Mouse (Mus musculus) limb, embryonic 15.5 days (tissue): ENCODE measurements around the gene S100a8. TPM values are rescaled to one million over a fixed set of nuclear protein-coding genes. Genes with fewer than 3 reads are reported as not detected.

Experiments used
- ATAC-seq: fragments of 200-750 bp; cut with Nextera tagmentation; 2 replicates; pipeline ENCODE4 v1.8.0; 2017; ENCODE audit warnings: low read depth, moderate TSS enrichment; ENCODE audit not compliant: insufficient number of reproducible peaks, low FRiP score, low TSS enrichment
- H3K27ac ChIP-seq: fragments of 300-500 bp; sonication (generic); 2 replicates; pipeline ENCODE4 v1.5.1; 2015; ENCODE audit warnings: moderate library complexity, mild to moderate bottlenecking, inconsistent platforms
- H3K27me3 ChIP-seq: fragments of 300-500 bp; sonication (generic); 2 replicates; pipeline ENCODE4 v1.6.1; 2015; ENCODE audit warnings: inconsistent platforms
- H3K36me3 ChIP-seq: fragments of 300-500 bp; sonication (generic); 2 replicates; pipeline ENCODE4 v1.6.1; 2015; ENCODE audit warnings: inconsistent platforms
- H3K4me1 ChIP-seq: fragments of 300-500 bp; sonication (generic); 2 replicates; pipeline ENCODE4 v1.6.1; 2015; ENCODE audit warnings: inconsistent platforms
- H3K4me2 ChIP-seq: fragments of 300-500 bp; sonication (generic); 2 replicates; pipeline ENCODE4 v1.6.1; 2015; ENCODE audit warnings: mild to moderate bottlenecking, inconsistent platforms
- H3K4me3 ChIP-seq: fragments of 300-500 bp; sonication (generic); 2 replicates; pipeline ENCODE4 v1.5.1; 2015; ENCODE audit warnings: mild to moderate bottlenecking, inconsistent platforms
- H3K9ac ChIP-seq: fragments of 300-500 bp; sonication (generic); 2 replicates; pipeline ENCODE4 v1.6.1; 2015; ENCODE audit warnings: inconsistent platforms
- H3K9me3 ChIP-seq: fragments of 300-500 bp; sonication (generic); 2 replicates; pipeline ENCODE4 v1.6.1; 2016; ENCODE audit warnings: inconsistent platforms
- WGBS: fragments of 180-500 bp; shearing (Covaris S2); methylation state at CpG from one replicate; pipeline ENCODE4 v1.1.7; 2015; 5-methylcytosine and 5-hydroxymethylcytosine counted together
- polyA plus RNA-seq: library from polyadenylated mRNA; unstranded; fragments of >200 nt; fragmentation: Nextera tagmentation; extraction: Ambion mirVana; gene quantifications from 2 replicates; pipeline ENCODE4 v1.2.1, GENCODE M21; 2015

The S100a8 gene
- 30.5 and 33.3 TPM in 2 replicates for polyA plus RNA-seq

- no peaks in the 10 kb centered on the region for H3K27me3 ChIP-seq
- H3K27ac ChIP-seq = no peak within 1 kb of the TSS
- H3K9me3 ChIP-seq = no peaks in the 10 kb centered on the region
- H3K36me3 ChIP-seq = no peaks in the 10 kb centered on the region
- no peak within 1 kb of the TSS for H3K9ac ChIP-seq
- no peak for ATAC-seq
- H3K4me2 ChIP-seq = no peak within 1 kb of the TSS
- H3K4me1 ChIP-seq = no peaks in the 10 kb centered on the region
- 39% methylated on average over 8 of the region's 8 CpGs for WGBS
- no peak within 1 kb of the TSS for H3K4me3 ChIP-seq
These were observed at the start of gene S100a8 for GRCm38 (mm10) chr3:90668846-90669245. Gene S100a8 (plus strand): TSS chr3:90668978.

GRCm38 (mm10) chr3:90621552-90621951 lies 47.2 kb upstream of the S100a8 start:
- Histone ChIP-seq H3K9me3 (no peaks in the 10 kb centered on the region), H3K27me3 (no peaks in the 10 kb centered on the region), H3K4me3 (no peak overlapping the region), H3K9ac (no peak overlapping the region), H3K4me1 (peaks cover 11% of the 10 kb centered on the region), H3K4me2 (no peak overlapping the region), H3K36me3 (no peaks in the 10 kb centered on the region), H3K27ac (no peak overlapping the region)
- ATAC-seq = no peak
- WGBS = 47% methylated on average over 7 of the region's 7 CpGs

- Histone ChIP-seq H3K36me3 (no peaks in the 10 kb centered on the region), H3K9ac (no peak overlapping the region), H3K4me1 (peaks cover 11% of the 10 kb centered on the region), H3K27me3 (no peaks in the 10 kb centered on the region), H3K4me3 (no peak overlapping the region), H3K4me2 (no peak overlapping the region), H3K9me3 (no peaks in the 10 kb centered on the region), H3K27ac (peak overlapping the region; percentile 57; the same call in 1 of the 2 replicates)
- 0 out of 2 replicates have a peak, but pooled peaks have one; percentile 19 for ATAC-seq
- WGBS = 9% methylated on average over 2 of the region's 2 CpGs
These were observed 45.2 kb upstream of the S100a8 start for GRCm38 (mm10) chr3:90623435-90624071.

- 77% methylated on average over 5 of the region's 5 CpGs for WGBS
- Histone ChIP-seq H3K4me3 (no peak overlapping the region), H3K27ac (no peak overlapping the region), H3K4me2 (no peak overlapping the region), H3K4me1 (peaks cover 11% of the 10 kb centered on the region), H3K9me3 (no peaks in the 10 kb centered on the region), H3K27me3 (no peaks in the 10 kb centered on the region), H3K9ac (no peak overlapping the region), H3K36me3 (no peaks in the 10 kb centered on the region)
- ATAC-seq = no peak
These were observed 43.3 kb upstream of the S100a8 start for GRCm38 (mm10) chr3:90625496-90625895.

- Histone ChIP-seq H3K9ac (no peak overlapping the region), H3K4me1 (peaks cover 11% of the 10 kb centered on the region), H3K4me2 (no peak overlapping the region), H3K36me3 (no peaks in the 10 kb centered on the region), H3K4me3 (no peak overlapping the region), H3K27ac (no peak overlapping the region), H3K9me3 (no peaks in the 10 kb centered on the region), H3K27me3 (no peaks in the 10 kb centered on the region)
- WGBS = 65% methylated on average over 9 of the region's 9 CpGs
- ATAC-seq = no peak
These were observed 42.3 kb upstream of the S100a8 start for GRCm38 (mm10) chr3:90626266-90627021.

GRCm38 (mm10) chr3:90627366-90627765 lies 41.4 kb upstream of the S100a8 start:
- Histone ChIP-seq H3K4me3 (no peak overlapping the region), H3K9ac (no peak overlapping the region), H3K36me3 (no peaks in the 10 kb centered on the region), H3K27me3 (no peaks in the 10 kb centered on the region), H3K4me1 (peaks cover 11% of the 10 kb centered on the region), H3K9me3 (no peaks in the 10 kb centered on the region), H3K27ac (no peak overlapping the region), H3K4me2 (no peak overlapping the region)
- no peak for ATAC-seq
- WGBS = 89% methylated on average over 5 of the region's 5 CpGs

GRCm38 (mm10) chr3:90627807-90628206 lies 41.0 kb upstream of the S100a8 start:
- 66% methylated on average over 4 of the region's 4 CpGs for WGBS
- H3K9me3 ChIP-seq = no peaks in the 10 kb centered on the region
- H3K4me2 ChIP-seq = no peak overlapping the region
- no peak overlapping the region for H3K4me3 ChIP-seq
- peaks cover 11% of the 10 kb centered on the region for H3K4me1 ChIP-seq
- no peaks in the 10 kb centered on the region for H3K27me3 ChIP-seq
- H3K27ac ChIP-seq = no peak overlapping the region
- H3K36me3 ChIP-seq = no peaks in the 10 kb centered on the region
- no peak for ATAC-seq
- H3K9ac ChIP-seq = no peak overlapping the region

GRCm38 (mm10) chr3:90629298-90629697 lies 39.5 kb upstream of the S100a8 start:
- no peaks in the 10 kb centered on the region for H3K36me3 ChIP-seq
- H3K9ac ChIP-seq = no peak overlapping the region
- no peak for ATAC-seq
- no peaks in the 10 kb centered on the region for H3K9me3 ChIP-seq
- no peak overlapping the region for H3K4me3 ChIP-seq
- WGBS = 69% methylated on average over 2 of the region's 2 CpGs
- H3K27me3 ChIP-seq = no peaks in the 10 kb centered on the region
- no peak overlapping the region for H3K27ac ChIP-seq
- H3K4me2 ChIP-seq = no peak overlapping the region
- no peaks in the 10 kb centered on the region for H3K4me1 ChIP-seq

- H3K27ac ChIP-seq = no peak overlapping the region
- H3K27me3 ChIP-seq = no peaks in the 10 kb centered on the region
- H3K4me1 ChIP-seq = no peaks in the 10 kb centered on the region
- no peak overlapping the region for H3K9ac ChIP-seq
- 67% methylated on average over 2 of the region's 2 CpGs for WGBS
- no peak overlapping the region for H3K4me3 ChIP-seq
- no peak for ATAC-seq
- no peaks in the 10 kb centered on the region for H3K9me3 ChIP-seq
- H3K36me3 ChIP-seq = no peaks in the 10 kb centered on the region
- H3K4me2 ChIP-seq = no peak overlapping the region
These were observed 36.8 kb upstream of the S100a8 start for GRCm38 (mm10) chr3:90631984-90632383.

GRCm38 (mm10) chr3:90638511-90639275 lies 30.1 kb upstream of the S100a8 start:
- Histone ChIP-seq H3K9ac (no peak overlapping the region), H3K27ac (no peak overlapping the region), H3K9me3 (no peaks in the 10 kb centered on the region), H3K27me3 (no peaks in the 10 kb centered on the region), H3K4me1 (no peaks in the 10 kb centered on the region), H3K4me2 (no peak overlapping the region), H3K36me3 (no peaks in the 10 kb centered on the region), H3K4me3 (no peak overlapping the region)
- WGBS = 83% methylated on average over 1 of the region's 1 CpGs
- ATAC-seq = no peak

GRCm38 (mm10) chr3:90639511-90640154 lies 29.1 kb upstream of the S100a8 start:
- Histone ChIP-seq H3K4me2 (no peak overlapping the region), H3K27me3 (no peaks in the 10 kb centered on the region), H3K9me3 (no peaks in the 10 kb centered on the region), H3K4me1 (no peaks in the 10 kb centered on the region), H3K4me3 (no peak overlapping the region), H3K36me3 (no peaks in the 10 kb centered on the region), H3K9ac (no peak overlapping the region), H3K27ac (no peak overlapping the region)
- WGBS = 52% methylated on average over 7 of the region's 7 CpGs
- ATAC-seq = no peak
